Mouse (Mus musculus): ENCODE measurements around the gene Gng12. TPM values are rescaled to one million over a fixed set of nuclear protein-coding genes. Genes with fewer than 3 reads are reported as not detected.

Gng12 gene
- polyA plus RNA-seq, 1 experiment: 22.9 TPM

- Histone ChIP-seq H3K27ac (ENCODE audit: control insufficient read depth, insufficient read depth, low read depth, low read length, poor library complexity) (no peak overlapping the region), H3K4me1 (ENCODE audit: control insufficient read depth, insufficient read depth, low read length) (no peaks in the 10 kb centered on the region; the same call in 1 of the 2 replicates), H3K4me3 (replicated peaks; ENCODE audit: control insufficient read depth, low read depth, low read length) (no peak overlapping the region)
- WGBS: 82% methylated on average over 2 of the region's 2 CpGs
- TF ChIP-seq CTCF (IDR thresholded peaks at IDR 0.05; ENCODE audit: control insufficient read depth, insufficient read depth, low read length) (no peak), POLR2A (IDR thresholded peaks at IDR 0.05; ENCODE audit: borderline replicate concordance, control insufficient read depth, low read depth, low read length) (no peak)
Observed at GRCm38 (mm10) chr6:67049695-67050038, 153.5 kb downstream of the Gng12 start.

GRCm38 (mm10) chr6:67050063-67050462 is 153.9 kb downstream of the Gng12 start:
- H3K4me3 ChIP-seq (replicated peaks; ENCODE audit: control insufficient read depth, low read depth, low read length): no peak overlapping the region
- no peaks in the 10 kb centered on the region; the same call in 1 of the 2 replicates for H3K4me1 ChIP-seq (ENCODE audit: control insufficient read depth, insufficient read depth, low read length)
- WGBS: 36% methylated on average over 1 of the region's 1 CpGs
- H3K27ac ChIP-seq (ENCODE audit: control insufficient read depth, insufficient read depth, low read depth, low read length, poor library complexity): no peak overlapping the region
- TF ChIP-seq POLR2A (IDR thresholded peaks at IDR 0.05; ENCODE audit: borderline replicate concordance, control insufficient read depth, low read depth, low read length): no peak
- no peak for TF ChIP-seq CTCF (IDR thresholded peaks at IDR 0.05; ENCODE audit: control insufficient read depth, insufficient read depth, low read length)

- peak overlapping the region; percentile 31 for H3K27ac ChIP-seq (ENCODE audit: control insufficient read depth, insufficient read depth, low read depth, low read length, poor library complexity)
- WGBS: 21% methylated on average over 15 of the region's 15 CpGs
- peaks cover 5% of the 10 kb centered on the region for H3K4me1 ChIP-seq (ENCODE audit: control insufficient read depth, insufficient read depth, low read length)
- no peak for TF ChIP-seq CTCF (IDR thresholded peaks at IDR 0.05; ENCODE audit: control insufficient read depth, insufficient read depth, low read length)
- no peak for TF ChIP-seq POLR2A (IDR thresholded peaks at IDR 0.05; ENCODE audit: borderline replicate concordance, control insufficient read depth, low read depth, low read length)
- no peak overlapping the region for H3K4me3 ChIP-seq (replicated peaks; ENCODE audit: control insufficient read depth, low read depth, low read length)
Observed at GRCm38 (mm10) chr6:67056108-67056888, 160.1 kb downstream of the Gng12 start.

GRCm38 (mm10) chr6:67056889-67057564 is 160.8 kb downstream of the Gng12 start:
- no peak for TF ChIP-seq CTCF (IDR thresholded peaks at IDR 0.05; ENCODE audit: control insufficient read depth, insufficient read depth, low read length)
- TF ChIP-seq POLR2A (IDR thresholded peaks at IDR 0.05; ENCODE audit: borderline replicate concordance, control insufficient read depth, low read depth, low read length): no peak
- H3K27ac ChIP-seq (ENCODE audit: control insufficient read depth, insufficient read depth, low read depth, low read length, poor library complexity): peak overlapping the region; percentile 56; the same call in 1 of the 2 replicates
- H3K4me1 ChIP-seq (ENCODE audit: control insufficient read depth, insufficient read depth, low read length): peaks cover 5% of the 10 kb centered on the region
- no peak overlapping the region for H3K4me3 ChIP-seq (replicated peaks; ENCODE audit: control insufficient read depth, low read depth, low read length)
- WGBS: 56% methylated on average over 3 of the region's 3 CpGs

- WGBS: 77% methylated on average over 5 of the region's 5 CpGs
- H3K4me1 ChIP-seq (ENCODE audit: control insufficient read depth, insufficient read depth, low read length): peaks cover 5% of the 10 kb centered on the region
- peak overlapping the region; percentile 56; the same call in 1 of the 2 replicates for H3K27ac ChIP-seq (ENCODE audit: control insufficient read depth, insufficient read depth, low read depth, low read length, poor library complexity)
- TF ChIP-seq POLR2A (IDR thresholded peaks at IDR 0.05; ENCODE audit: borderline replicate concordance, control insufficient read depth, low read depth, low read length) (no peak), CTCF (IDR thresholded peaks at IDR 0.05; ENCODE audit: control insufficient read depth, insufficient read depth, low read length) (no peak)
- H3K4me3 ChIP-seq (replicated peaks; ENCODE audit: control insufficient read depth, low read depth, low read length): no peak overlapping the region
Observed at GRCm38 (mm10) chr6:67057574-67057973, 161.4 kb downstream of the Gng12 start.

GRCm38 (mm10) chr6:67057991-67058696 is 161.9 kb downstream of the Gng12 start:
- TF ChIP-seq POLR2A (IDR thresholded peaks at IDR 0.05; ENCODE audit: borderline replicate concordance, control insufficient read depth, low read depth, low read length) (no peak), CTCF (IDR thresholded peaks at IDR 0.05; ENCODE audit: control insufficient read depth, insufficient read depth, low read length) (no peak)
- Histone ChIP-seq H3K27ac (ENCODE audit: control insufficient read depth, insufficient read depth, low read depth, low read length, poor library complexity) (peak overlapping the region; percentile 41; the same call in 1 of the 2 replicates), H3K4me1 (ENCODE audit: control insufficient read depth, insufficient read depth, low read length) (peaks cover 5% of the 10 kb centered on the region), H3K4me3 (replicated peaks; ENCODE audit: control insufficient read depth, low read depth, low read length) (no peak overlapping the region)
- 60% methylated on average over 7 of the region's 7 CpGs for WGBS

GRCm38 (mm10) chr6:67060057-67060456 is 163.9 kb downstream of the Gng12 start:
- TF ChIP-seq POLR2A (IDR thresholded peaks at IDR 0.05; ENCODE audit: borderline replicate concordance, control insufficient read depth, low read depth, low read length) (no peak), CTCF (IDR thresholded peaks at IDR 0.05; ENCODE audit: control insufficient read depth, insufficient read depth, low read length) (no peak)
- Histone ChIP-seq H3K4me3 (replicated peaks; ENCODE audit: control insufficient read depth, low read depth, low read length) (no peak overlapping the region), H3K27ac (ENCODE audit: control insufficient read depth, insufficient read depth, low read depth, low read length, poor library complexity) (no peak overlapping the region), H3K4me1 (ENCODE audit: control insufficient read depth, insufficient read depth, low read length) (peaks cover 5% of the 10 kb centered on the region)
- WGBS: 55% methylated on average over 5 of the region's 5 CpGs

Data from bone marrow, adult 2 months (tissue).